Mouse (Mus musculus): ENCODE data around the gene Gm6034. TPM values are rescaled to one million over a fixed set of nuclear protein-coding genes. Genes with fewer than 3 reads are reported as not detected.
"Not testable (repeated sequence)": the region's sequence is repeated elsewhere in the genome, so short reads cannot be mapped to it uniquely, and the experiment has no call there.

Gm6034 gene
- polyA plus RNA-seq, 2 experiments from 2014 or later = 0.46 TPM; not detected in 1

DNA sequence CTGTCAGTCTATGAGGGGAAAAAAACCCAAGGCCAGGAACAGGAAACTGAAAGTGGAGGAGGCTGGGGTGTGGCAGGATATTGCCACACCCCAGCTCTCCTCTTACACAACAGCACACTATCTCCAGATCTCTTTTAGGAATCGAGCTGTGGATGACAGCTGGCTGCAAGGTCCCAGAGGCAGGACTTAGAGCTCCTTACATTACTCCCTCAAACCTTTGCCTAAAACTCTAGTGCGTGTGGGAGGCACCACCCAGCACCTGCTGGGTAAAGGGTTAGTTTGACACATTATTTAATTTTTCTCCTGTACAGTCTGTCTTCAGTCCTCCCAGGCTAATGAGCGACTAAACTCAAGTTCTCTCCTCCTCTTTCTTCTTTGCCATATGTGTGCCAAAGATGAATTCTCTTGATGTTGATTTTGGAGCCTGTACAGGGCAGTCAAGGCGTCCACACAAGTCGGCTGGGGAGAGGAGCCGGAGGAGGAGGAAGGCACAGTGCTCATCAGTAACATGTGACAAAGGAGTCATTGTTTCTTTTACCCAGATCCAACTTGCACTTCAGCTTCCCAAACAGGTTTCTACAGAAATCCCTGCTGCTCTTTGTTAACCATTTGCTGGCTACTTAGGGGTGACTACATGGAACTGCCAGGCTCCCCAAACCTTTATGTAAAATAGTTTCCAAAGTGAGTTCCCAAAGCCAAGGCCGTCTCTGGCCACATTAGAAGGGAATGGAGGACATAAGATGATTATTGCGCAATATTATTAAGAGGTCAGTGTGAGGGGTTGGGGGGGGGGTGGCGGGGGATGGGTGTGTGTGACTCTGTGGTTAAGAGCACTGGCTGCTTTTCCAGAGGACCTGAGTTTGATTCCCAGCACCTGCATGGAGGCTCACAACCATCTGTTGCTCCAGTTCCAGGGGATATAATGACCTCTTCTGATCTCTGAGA is 18.8 kb upstream of the Gm6034 start:
- ATAC-seq = peak; percentile 59

DNA sequence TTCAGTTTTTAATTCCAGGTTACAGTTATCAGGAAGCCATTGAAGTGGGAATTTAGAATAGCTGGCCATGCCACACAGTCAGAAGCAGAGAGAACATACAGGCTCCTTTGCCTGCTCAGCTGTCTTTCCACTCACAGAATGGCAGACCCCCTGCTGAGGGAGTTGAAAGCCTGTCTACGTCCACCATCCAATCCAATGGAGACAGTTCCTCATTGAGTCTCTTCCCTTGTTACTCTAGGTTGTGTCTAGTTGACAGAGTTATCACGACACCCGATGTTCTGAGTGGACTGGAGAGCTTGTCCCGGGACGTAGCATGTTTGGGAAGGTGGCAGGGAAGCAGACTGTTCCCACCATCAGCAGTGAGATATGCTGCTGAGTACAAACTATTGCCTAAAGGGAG is 17.6 kb upstream of the Gm6034 start:
- ATAC-seq = no peak

DNA sequence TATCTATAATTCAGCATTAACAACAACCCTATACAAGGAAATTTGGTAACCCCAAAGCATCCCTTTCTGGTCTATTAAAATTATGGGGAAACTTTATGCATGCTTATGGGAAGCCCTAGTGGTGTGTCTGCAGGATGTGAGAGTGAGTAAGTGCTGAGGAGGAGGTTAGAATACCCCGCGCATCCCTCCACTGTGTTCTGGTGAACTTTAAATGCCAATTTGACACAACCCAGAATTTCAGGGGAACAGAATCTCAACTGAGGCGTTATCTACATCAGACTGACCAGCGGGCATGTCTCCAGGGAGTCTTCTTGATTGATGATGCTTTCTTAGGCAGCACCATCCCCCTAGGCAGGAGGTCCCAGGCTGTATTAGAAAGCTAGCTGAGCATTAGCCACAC is 16.9 kb upstream of the Gm6034 start:
- no peak for ATAC-seq

GRCm38 (mm10) chr17:36027663-36028062 is 15.1 kb upstream of the Gm6034 start:
- ATAC-seq = no peak

DNA sequence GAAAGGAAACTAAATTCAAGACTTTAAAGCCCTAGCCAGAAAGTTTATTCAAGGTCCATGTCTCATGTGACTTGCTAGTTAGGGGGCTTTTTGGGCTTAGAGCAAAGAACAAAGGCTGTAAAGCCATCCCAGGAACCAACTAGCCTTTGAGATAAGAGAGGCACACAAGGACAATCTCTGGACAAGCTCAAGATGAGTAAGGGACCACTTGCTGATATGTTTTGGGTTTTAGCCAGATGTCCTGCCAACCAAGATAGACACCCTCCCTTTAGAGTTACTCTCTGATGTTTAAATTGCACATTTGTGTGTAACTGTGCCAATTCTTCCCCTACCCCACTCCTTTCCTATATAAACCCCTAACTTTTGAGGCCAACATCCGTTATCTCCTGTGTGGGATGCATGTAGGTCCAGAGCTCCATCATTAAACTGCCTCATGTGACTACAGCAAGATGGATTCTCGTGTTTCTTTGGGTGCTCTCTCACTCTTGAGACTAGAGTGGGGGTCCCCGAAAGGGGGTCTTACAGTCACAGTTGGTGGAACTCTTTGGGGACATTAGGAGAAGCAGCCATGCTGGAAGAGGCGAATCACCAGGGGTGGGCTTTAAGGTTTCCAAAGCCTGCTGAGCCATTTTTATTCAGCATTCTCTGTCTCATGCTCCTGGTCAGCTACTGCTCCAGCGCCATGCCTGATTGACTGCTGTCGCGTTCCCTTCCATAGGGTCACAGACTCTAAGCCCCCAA is 13.7 kb upstream of the Gm6034 start:
- ATAC-seq = no peak

DNA sequence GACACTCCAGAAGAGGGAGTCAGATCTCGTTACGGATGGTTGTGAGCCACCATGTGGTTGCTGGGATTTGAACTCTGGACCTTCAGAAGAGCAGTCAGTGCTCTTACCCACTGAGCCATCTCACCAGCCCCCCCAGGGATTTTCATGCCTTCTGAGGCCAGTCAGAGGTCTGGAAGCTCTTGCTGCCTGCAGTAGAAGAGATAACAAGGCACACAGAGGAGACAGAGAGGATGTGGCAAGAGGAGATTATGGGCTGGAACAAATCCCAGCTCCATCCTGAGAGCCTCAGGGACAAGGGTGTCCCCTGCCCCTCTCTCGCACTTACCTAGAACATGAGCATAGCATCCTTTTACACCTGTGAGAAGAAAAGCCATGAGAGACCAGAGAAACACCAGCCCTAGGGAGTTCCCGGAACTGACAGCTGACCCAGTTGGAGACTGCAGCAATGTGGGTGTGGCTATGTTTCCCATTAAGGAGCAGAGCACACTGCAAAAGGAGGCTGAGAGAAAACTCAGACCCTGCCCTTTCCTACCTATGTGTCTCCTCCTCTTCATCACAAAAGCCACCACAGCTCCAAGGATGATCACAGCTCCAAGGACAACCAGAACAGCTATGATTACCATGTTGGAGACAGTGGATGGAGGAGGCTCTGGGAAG is 12.6 kb upstream of the Gm6034 start:
- not testable (repeated sequence) for ATAC-seq

- ATAC-seq = not testable (repeated sequence)
Measured at GRCm38 (mm10) chr17:36030703-36031582, 11.8 kb upstream of the Gm6034 start.

- ATAC-seq = peak; percentile 79
Measured at GRCm38 (mm10) chr17:36031583-36032331, 11.0 kb upstream of the Gm6034 start.

DNA sequence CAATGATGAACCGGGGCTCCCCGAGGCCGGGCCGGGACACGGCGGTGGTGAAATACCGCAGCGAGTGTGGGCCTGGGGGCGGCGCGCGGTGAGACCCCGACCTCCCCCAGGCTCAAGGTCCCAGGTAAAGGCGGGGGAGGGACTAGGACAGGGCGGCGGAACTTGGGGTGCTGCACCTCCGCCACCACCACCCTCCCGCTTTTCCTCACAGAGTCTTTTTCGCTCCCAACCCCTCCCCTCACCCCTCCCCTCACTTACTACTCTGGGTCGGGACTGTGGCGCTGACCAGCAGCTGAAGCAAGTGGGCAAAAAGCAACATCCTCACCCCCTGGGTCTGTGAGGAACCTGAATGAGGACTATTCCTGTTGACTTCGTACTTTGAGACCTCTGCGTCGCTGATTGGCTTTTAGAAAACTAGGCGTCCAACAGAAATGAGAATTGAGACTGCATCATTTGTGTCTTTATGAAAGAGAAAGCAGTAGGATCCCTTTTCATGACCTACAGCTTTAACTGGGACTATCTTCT is 10.3 kb upstream of the Gm6034 start, which contains the start of gene H2-T23:
H2-T23 (minus strand) TSS at position 505 of the 525 bp plus-strand sequence.
- peak; percentile 77 for ATAC-seq

GRCm38 (mm10) chr17:36034524-36034923 is 8.2 kb upstream of the Gm6034 start:
- ATAC-seq = not testable (repeated sequence)

GRCm38 (mm10) chr17:36035010-36035638 is 7.6 kb upstream of the Gm6034 start:
- ATAC-seq = peak; percentile 28

DNA sequence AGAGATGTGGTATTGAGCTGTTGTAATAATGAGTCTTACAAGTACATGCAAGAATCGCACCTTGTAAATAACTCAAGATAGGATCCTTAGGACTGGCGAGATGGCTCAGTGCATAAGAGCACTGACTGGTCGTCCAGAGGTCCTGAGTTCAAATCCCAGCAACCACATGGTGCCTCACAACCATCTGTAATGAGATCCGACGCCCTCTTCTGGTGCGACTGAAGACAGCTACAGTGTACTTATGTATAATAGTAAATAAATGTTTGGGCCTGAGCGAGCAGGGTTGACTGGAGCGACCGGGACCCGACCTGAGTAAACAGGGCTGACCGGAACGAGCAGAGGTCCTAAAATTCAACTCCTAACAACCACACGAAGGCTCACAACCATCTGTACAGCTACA is 6.6 kb upstream of the Gm6034 start:
- ATAC-seq = not testable (repeated sequence)

GRCm38 (mm10) chr17:36040604-36041003 is 2.2 kb upstream of the Gm6034 start:
- ATAC-seq = not testable (repeated sequence)

- ATAC-seq = not testable (repeated sequence)
Measured at GRCm38 (mm10) chr17:36042055-36042454, 706 bp upstream of the Gm6034 start.

DNA sequence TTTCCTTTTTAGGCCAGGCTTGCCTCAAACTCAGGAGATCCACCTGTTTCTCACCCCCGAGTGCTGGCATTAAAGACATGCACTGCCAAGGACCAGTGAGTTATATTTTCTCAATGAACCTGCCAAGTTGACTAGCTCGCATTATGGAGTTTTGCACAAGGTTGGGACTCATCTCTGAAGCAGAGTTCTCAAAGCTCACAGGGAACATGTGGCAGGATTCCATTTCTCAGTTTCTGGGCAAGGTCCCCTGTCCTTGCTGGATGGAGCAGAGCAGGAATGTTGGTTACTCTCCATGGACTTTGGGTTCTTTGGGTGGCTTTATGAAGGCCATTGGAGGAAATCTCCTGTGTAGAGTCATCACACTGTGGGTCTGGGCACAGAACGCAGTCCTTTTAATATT is 525 bp downstream of the Gm6034 start:
- ATAC-seq = no peak

- ATAC-seq = not testable (repeated sequence)
Measured at GRCm38 (mm10) chr17:36057927-36058326, 15.2 kb downstream of the Gm6034 start.

GRCm38 (mm10) chr17:36058362-36058761 is 15.6 kb downstream of the Gm6034 start, which contains the start of gene Gm11127:
Gm11127 (minus strand) TSS chr17:36058371.
- ATAC-seq = not testable (repeated sequence)

DNA sequence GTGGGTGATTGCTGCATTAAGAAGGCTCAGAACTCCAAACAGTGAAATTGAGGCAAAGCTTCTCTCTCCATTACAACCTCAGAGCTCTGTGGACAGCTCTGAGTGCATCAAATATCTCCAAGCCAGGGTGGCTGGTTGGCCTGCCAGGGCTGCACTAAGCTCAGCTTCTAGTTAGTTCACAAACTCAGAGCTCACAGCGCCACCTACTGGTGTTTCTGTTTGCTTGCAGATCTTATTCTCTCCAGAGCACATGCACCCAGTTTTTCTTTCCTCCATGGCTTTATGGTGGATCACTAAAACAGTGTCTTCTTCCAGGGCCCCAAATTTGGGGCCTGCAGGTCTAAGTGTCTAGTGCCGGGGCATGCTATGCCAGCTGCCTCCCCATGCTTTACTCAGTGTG is 18.1 kb downstream of the Gm6034 start:
- peak; percentile 88 for ATAC-seq

GRCm38 (mm10) chr17:36081901-36082300 is 39.1 kb downstream of the Gm6034 start:
- not testable (repeated sequence) for ATAC-seq

All from activated CD4-positive, CD25-positive, alpha-beta regulatory T cell, adult 4 months (primary cell).